9 mouse cellular contexts compared by ENCODE assay signal in the genomic region with DNA sequence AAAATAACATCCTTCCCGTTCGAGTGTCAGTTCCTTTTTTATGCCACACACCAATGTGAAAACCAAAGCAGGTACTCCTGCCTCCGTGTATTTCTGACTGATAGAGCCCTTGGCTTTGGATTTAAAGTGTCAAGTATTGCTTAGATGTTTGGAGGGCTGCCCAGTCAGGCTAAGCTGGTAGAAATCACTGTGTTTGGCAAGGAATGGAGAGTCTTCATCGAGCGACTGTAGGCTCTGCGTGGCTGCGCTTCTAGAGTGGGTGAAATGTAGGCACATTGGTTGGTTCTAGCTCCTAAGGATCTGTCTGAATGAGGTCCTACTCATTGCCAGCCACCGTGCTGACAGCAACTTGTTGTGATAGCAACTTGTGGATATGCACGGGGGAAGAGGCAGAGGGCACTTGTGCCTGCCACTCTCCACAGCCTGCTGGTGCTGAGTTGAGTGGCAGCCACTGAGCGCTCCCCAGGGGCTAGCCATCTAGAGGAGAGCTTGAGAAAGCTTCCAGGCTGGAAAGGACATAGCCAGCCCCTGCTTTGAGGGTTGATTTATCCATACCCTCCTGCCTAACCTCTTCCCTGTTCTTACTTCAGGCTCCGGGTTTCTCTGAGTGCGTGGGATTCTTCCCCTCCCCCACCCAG.
DNase-seq lines count a peak whose midpoint lies in the region; ATAC-seq lines count a peak whose summit lies in the region.
"Had no signal": no experiment of that assay in that cellular context is flagged by ENCODE, and none has a peak within 500 bp of the region (broad histone marks: within the 10 kb centered on the region; RNA-seq: fewer than 3 reads in every experiment).

No protein-coding gene starts in this region.

- no peak overlapping the region for H3K9ac ChIP-seq in hindbrain, embryonic 15.5 days
- no peak overlapping the region for H3K9ac ChIP-seq in hindbrain, embryonic 13.5 days
- no peak overlapping the region for H3K9ac ChIP-seq in embryonic facial prominence, embryonic 14.5 days (ENCODE audit: low read depth, low read length)
- H3K9ac ChIP-seq: liver, embryonic 15.5 days had no signal

- DNase-seq in cerebellum, adult 18-20 months = peak; percentile 56 to 58
- DNase-seq in cerebellum, adult 8-10 months = no peak
- DNase-seq in MN1 (ENCODE audit: low spot score) = peak; percentile 39
- DNase-seq in embryonic facial prominence, embryonic 14.5 days (ENCODE audit: low spot score) = peak; percentile 65
- no peak for DNase-seq in ovary, postnatal 10 days (ENCODE audit: low spot score)
- no peak for DNase-seq in spleen, postnatal 14 days (ENCODE audit: low spot score in 2 of 2)

- peaks cover 23% of the 10 kb centered on the region for H3K4me1 ChIP-seq in hindbrain, embryonic 15.5 days (replicated peaks)
- peaks cover 45% of the 10 kb centered on the region for H3K4me1 ChIP-seq in hindbrain, embryonic 13.5 days (replicated peaks)
- H3K4me1 ChIP-seq in embryonic facial prominence, embryonic 14.5 days (ENCODE audit: control insufficient read depth, insufficient read depth, low read length) = peaks cover 4% of the 10 kb centered on the region; the same call in 1 of the 2 replicates
- H3K4me1 ChIP-seq: liver, embryonic 15.5 days had no signal

- no peaks in the 10 kb centered on the region for H3K36me3 ChIP-seq in hindbrain, embryonic 15.5 days
- no peaks in the 10 kb centered on the region for H3K36me3 ChIP-seq in hindbrain, embryonic 13.5 days
- H3K36me3 ChIP-seq in embryonic facial prominence, embryonic 14.5 days (ENCODE audit: control insufficient read depth, insufficient read depth, low read length) = no peaks in the 10 kb centered on the region
- H3K36me3 ChIP-seq: liver, embryonic 15.5 days had no signal

- 56% methylated on average over 12 of the region's 12 CpGs for WGBS in hindbrain, embryonic 15.5 days
- WGBS in hindbrain, embryonic 13.5 days = 54% methylated on average over 12 of the region's 12 CpGs
- 45% methylated on average over 12 of the region's 12 CpGs for WGBS in embryonic facial prominence, embryonic 14.5 days

- H3K27ac ChIP-seq in hindbrain, embryonic 15.5 days (replicated peaks) = no peak overlapping the region
- no peak overlapping the region for H3K27ac ChIP-seq in hindbrain, embryonic 13.5 days
- H3K27ac ChIP-seq in embryonic facial prominence, embryonic 14.5 days (replicated peaks; ENCODE audit: low read depth, low read length) = no peak overlapping the region
- H3K27ac ChIP-seq: liver, embryonic 15.5 days had no signal

- no peaks in the 10 kb centered on the region for H3K27me3 ChIP-seq in hindbrain, embryonic 15.5 days
- H3K27me3 ChIP-seq in hindbrain, embryonic 13.5 days = no peaks in the 10 kb centered on the region
- no peaks in the 10 kb centered on the region for H3K27me3 ChIP-seq in embryonic facial prominence, embryonic 14.5 days (replicated peaks; ENCODE audit: control insufficient read depth, insufficient read depth, low read length)

- 0 out of 2 replicates have a peak overlapping the region, but pooled peaks have one; percentile 2 for H3K4me2 ChIP-seq in hindbrain, embryonic 15.5 days
- no peak overlapping the region for H3K4me2 ChIP-seq in hindbrain, embryonic 13.5 days
- no peak overlapping the region for H3K4me2 ChIP-seq in embryonic facial prominence, embryonic 14.5 days (ENCODE audit: low read depth, low read length)
- H3K4me2 ChIP-seq: liver, embryonic 15.5 days had no signal

- H3K9me3 ChIP-seq in hindbrain, embryonic 15.5 days = no peaks in the 10 kb centered on the region
- no peaks in the 10 kb centered on the region for H3K9me3 ChIP-seq in hindbrain, embryonic 13.5 days
- no peaks in the 10 kb centered on the region for H3K9me3 ChIP-seq in embryonic facial prominence, embryonic 14.5 days (ENCODE audit: control insufficient read depth, low read length)
- H3K9me3 ChIP-seq: liver, embryonic 15.5 days had no signal

- 0 out of 2 replicates have a peak, but pooled peaks have one; percentile 24 for ATAC-seq in hindbrain, embryonic 15.5 days (ENCODE audit: low FRiP score, low read depth)
- no peak for ATAC-seq in hindbrain, embryonic 13.5 days (ENCODE audit: low FRiP score)
- ATAC-seq in embryonic facial prominence, embryonic 14.5 days (ENCODE audit: low read depth) = no peak

- no peak overlapping the region for H3K4me3 ChIP-seq in hindbrain, embryonic 15.5 days
- H3K4me3 ChIP-seq in hindbrain, embryonic 13.5 days = no peak overlapping the region
- no peak overlapping the region for H3K4me3 ChIP-seq in embryonic facial prominence, embryonic 14.5 days (ENCODE audit: low read depth, low read length)
- H3K4me3 ChIP-seq: liver, embryonic 15.5 days had no signal

Comparison
In these comparisons a context has a peak if more than half of its experiments do, and no peak if none do; other contexts are left out.
1. DNase-seq: peak in cerebellum, adult 18-20 months (2 of 2), MN1 (single experiment) and embryonic facial prominence, embryonic 14.5 days (single experiment); none in cerebellum, adult 8-10 months (single experiment), ovary, postnatal 10 days (single experiment) and spleen, postnatal 14 days (0 of 2).